Mouse (Mus musculus): ENCODE data around the gene Cntnap1.

The Cntnap1 gene

DNA sequence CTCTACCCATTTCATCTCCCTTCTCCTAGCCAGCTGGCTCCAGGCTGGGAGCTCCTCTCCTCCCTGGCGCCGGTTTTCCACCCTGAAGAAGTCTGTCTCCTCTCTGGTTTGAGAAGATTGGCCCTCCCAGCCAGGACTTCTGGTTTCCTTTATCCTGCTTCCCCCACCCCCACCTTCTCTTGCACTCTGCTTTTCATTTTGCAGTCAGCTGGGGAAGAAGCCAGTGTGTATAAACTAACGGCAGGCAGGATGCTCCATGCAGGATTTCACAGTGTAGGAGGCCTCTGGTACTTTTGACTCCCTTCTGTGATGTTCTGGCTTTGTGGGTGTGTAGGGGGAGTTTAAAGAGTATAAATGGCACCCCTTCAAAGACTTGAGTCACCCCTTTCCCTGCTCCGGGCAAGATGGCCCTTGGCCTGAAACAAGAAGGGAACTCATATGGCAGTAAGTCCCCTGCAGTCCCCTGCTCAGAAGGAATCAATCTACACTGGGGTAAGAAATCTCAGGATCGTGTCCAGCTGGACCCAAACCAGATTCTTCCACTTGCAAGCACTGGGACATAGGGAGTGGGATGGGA is 67.8 kb downstream of the Cntnap1 start:
- in situ Hi-C loops (cut with MboI, MseI): no loop called here
